Mouse (Mus musculus) frontal cortex, postnatal 25 days (tissue): ENCODE measurements around the gene Itgb4.

Experiments used
- DNase-seq, 2 experiments: peaks; one replicate each; pipeline ENCODE4 v3.0.0; 2022; ENCODE audit warnings: low spot score in 2 of 2

Itgb4 gene

DNA sequence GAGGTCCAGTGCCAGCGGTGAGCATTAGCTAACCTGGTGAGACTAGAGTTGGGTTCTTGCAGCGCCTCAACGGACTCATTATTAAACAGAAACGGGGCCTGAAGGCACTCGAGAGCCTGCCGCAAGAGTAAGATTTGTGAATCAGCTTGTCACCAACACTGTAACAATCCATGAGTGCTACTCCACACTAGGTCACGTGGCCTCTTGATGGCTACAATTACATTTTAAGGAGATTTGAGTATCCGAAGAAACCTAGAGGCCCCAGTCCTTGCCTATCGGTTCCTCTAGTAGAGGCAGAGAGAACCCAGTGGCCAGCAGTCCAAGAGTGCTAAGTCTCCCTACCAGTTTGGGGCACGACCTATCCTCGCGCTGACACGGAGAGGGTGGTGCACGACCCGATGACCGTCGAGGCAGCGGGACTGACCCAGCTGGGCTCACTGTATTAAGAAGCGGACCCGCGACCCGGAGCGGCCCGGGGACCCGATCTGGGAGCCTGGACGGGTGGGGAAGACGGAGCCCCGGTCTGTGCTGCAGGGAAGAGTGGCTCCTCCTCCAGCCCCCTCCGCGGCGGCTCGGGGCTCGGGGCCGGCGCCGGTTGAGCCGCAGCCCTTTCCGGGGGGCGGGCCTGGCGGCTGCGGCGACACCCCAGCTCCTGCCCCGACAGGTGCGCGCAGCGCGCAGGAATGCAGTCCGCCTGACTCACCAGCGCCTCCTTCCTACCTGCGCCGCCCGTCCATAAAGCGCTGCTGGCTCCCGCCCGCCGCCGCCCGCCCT is at the start of gene Itgb4:
Gene Itgb4, plus strand, starts transcription at position 401 of the 774 bp plus-strand sequence.
- no peak for DNase-seq

- no peak for DNase-seq
Observed at GRCm38 (mm10) chr11:115929031-115929430, 45.5 kb upstream of the Itgb4 start.

DNA sequence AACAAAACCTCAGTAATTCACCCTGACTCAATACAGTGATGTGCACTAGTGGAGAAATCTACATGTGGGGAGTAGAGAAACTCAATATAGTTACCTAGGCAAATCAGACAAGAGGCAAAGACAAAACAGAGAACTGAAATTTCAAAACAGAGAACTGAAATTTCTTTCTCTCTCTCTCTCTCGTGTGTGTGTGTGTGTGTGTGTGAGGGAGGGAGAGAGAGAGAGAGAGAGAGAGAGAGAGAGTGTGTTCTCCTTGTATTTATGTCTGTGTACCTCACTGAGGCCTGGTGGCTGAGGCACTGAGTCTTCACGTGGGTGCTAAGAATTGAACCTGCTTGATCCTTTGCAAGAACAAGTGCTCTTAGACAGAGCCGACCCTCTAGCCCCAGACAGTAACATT is 44.7 kb upstream of the Itgb4 start:
- no peak for DNase-seq

GRCm38 (mm10) chr11:115931235-115931634 is 43.3 kb upstream of the Itgb4 start:
- no peak for DNase-seq

DNA sequence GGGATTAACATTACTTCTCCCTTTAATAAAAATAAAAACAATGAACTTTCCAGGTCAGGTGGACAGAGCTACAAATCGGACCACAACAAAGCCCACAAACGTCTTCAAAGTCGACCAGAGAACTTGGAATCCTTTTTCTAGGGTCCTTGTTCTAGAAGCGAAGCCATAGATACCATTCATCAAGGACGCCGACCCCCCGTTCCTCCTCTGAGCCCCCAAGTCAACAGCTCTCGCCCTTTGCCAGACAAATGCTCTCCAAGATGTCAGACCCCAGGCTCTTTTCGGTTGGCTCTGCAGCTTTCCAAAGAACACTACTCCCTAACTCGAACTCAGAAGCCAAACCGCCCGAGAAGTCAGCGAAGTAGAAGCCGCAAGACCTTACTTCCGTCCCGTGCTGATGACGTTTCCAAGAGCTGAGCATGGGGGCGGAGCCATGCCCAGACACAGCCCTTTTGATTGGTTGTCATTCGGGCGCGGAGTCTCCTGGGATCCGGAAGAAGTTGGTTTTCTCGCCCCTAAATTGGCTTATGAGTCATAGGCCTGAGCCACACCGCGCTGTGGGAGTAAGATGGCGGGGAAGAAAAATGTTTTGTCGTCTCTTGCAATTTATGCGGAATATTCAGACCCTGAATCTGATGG is 41.3 kb upstream of the Itgb4 start, which contains the start of the genes Sap30bp and Recql5:
Gene Sap30bp, plus strand, starts transcription at position 175 of the 639 bp plus-strand sequence.
Gene Recql5, minus strand, starts transcription at position 370 of the 639 bp plus-strand sequence.
- peak; percentile 91 to 95 for DNase-seq

- no peak for DNase-seq
Observed at GRCm38 (mm10) chr11:115933747-115934110, 40.8 kb upstream of the Itgb4 start.

DNA sequence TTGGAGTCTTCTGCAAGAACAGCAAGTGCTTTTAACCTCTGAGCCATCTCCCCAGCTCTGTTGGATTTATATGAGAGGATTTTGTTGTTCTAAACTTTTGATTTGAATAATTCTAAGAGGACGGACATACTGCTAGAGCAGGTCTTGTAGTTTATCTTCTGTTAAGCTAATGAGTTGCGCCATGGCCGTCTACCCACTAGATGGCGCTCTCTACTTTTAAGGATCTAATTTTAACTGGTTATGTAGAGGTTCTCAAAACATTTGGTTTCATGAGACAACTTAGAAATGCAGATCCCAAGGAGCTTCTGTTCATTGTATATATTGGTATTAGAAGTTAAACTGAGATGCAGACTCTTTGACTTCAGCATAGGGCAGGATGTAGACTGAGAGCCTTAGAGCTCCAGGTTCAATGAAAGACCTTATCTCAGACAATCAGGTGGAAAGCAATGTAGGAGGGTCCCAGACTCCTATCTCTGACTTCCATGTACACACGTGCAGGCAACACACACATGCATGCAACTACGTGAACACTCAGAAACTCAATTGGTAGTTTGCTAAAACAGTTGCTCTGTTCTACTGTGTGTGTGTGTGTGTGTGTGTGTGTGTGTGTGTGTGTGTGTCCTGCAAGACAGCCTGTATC is 34.7 kb upstream of the Itgb4 start:
- peak; percentile 53 to 67 for DNase-seq

- no peak for DNase-seq
Observed at GRCm38 (mm10) chr11:115941980-115942379, 32.5 kb upstream of the Itgb4 start.

GRCm38 (mm10) chr11:115945247-115945646 is 29.3 kb upstream of the Itgb4 start:
- DNase-seq = no peak

DNA sequence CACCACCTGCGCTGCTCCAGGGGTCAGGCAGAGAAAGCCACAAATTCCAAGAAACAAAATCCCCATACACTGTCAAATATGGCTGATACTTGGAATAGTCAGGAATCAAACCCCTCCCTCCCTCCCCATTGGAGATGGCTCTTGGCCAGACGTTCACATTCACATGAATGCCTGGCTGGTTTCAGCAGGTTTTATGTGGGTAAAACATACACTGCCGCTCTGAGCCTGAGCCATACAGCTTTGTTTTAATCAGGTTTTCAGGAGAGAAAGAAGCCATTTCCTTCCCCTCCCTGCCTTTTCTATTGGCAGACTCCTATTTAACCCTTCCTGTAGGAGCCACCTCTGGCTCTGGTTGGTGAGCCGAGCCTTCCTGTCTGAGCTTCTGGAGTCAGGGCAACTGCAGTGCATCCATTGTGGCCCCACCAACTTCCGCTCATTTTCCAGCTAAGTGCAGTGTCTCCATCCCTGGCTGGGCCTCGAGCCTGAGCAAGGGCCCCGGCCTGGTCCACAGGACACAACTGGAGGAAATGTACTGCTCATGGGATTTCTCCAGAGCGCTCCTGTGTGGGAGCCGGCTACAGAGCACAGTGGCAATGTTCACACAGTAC is 28.2 kb upstream of the Itgb4 start:
- DNase-seq = no peak

DNA sequence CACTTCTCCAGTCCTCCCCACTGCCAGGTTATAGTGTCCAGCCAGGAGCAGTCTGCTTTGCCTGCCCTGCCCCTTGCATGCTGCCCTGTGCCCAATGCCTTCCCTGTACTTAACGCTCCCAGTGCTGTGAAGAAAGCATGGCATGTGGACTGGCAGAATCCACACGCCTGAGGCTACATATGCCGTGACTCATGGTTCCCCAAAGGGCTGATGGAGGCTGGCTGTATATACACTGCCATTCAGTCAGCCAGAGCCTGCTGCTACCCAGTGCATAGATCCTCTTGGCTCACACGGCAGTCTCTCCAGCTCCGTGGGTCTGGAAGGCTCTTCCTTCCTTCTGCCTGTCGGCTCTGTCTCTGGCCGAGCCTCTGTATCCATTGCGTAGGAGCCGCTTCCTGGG is 26.2 kb upstream of the Itgb4 start:
- DNase-seq = no peak

GRCm38 (mm10) chr11:115950719-115951118 is 23.8 kb upstream of the Itgb4 start:
- no peak for DNase-seq

DNA sequence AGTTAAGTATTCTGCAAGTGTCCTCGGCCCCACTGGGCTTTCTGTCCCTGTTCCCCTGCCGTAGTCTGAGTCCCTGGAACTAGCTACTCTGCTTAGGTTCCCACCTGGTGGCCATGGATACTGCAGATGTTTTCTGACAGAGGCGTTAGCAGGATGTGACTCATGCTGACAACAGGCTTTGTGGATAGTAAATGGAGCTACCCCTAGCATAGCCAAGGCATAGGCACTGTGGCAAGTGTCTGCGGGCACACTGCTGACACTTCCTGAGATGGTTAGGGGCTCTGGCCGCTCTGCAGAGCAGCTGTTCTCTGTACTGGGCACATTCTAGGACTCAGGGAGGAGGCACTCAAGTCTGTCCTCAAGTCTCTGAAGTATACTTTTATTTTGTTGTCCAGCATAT is 19.8 kb upstream of the Itgb4 start:
- DNase-seq = no peak

DNA sequence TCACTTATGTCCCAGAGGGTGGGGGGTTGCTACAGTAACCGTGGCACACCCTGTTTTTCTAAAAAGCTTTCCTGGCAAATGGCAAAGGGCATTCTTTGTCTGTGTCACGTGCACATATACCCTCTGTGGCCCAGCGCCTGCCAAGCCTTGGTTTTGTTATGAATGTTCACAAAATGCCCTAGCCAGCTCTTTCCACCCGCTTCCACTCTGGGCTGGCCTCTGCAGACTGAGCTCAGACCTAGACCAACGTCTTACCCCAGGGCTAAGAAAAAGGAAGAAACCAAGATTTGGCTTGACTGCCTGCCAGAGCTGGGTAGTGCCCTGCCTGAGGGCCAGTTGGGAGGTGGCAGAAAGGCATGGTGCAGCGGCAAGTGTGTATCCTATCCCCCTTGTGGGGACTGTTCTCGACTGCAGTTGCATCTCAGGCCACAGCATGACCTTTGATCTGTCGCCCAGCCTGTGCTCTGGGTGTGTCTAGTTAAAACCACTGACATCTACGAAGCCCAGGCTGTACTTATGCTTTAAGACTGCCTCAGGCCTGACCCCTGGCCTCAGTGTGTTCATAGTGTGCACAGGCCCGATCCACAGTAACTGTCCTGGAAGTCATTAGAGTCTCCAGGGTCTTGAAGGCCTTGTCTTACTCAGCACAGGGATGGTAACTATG is 19.2 kb upstream of the Itgb4 start:
- no peak for DNase-seq

- DNase-seq = no peak
Observed at GRCm38 (mm10) chr11:115956453-115956852, 18.1 kb upstream of the Itgb4 start.

GRCm38 (mm10) chr11:115957971-115958370 is 16.5 kb upstream of the Itgb4 start:
- no peak for DNase-seq

- no peak for DNase-seq
Observed at GRCm38 (mm10) chr11:115959018-115959417, 15.5 kb upstream of the Itgb4 start.

DNA sequence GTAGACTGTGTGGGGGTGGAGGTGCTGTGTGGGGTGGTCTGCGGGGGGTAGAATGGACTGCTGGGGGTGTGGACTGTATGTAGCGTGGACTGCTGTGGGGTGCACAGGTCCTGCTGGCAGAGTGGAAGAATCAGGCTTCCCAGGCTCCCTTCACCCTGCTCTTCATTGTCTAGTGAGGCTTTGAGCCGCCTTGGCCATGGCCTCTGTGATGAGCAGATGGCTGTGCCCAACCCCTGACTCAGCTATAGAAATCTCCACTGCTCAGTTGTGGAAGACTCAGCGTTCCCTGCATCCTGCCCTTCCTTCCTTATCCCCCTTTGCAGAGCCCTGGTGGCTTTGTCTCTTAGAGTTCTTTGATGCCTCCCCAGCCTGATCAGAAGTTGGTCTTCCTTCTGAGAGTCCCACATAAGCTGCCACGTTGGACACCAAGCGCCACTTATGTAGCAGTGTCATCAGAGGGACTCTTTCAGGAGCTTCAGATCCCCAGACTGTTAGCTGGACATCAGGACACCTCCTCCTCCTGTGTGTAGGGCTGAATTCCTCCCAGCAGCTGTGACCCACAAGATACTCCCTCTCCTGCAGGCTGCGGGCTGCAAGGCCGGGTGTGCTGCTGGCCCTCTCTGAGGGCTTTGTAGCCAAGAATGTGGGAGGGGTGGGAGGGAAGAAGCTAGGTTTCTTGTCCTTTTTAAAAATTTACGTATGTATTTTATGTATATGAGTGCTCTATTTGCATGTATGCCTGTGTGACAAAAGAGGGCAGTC is 11.7 kb upstream of the Itgb4 start:
- DNase-seq = no peak

DNA sequence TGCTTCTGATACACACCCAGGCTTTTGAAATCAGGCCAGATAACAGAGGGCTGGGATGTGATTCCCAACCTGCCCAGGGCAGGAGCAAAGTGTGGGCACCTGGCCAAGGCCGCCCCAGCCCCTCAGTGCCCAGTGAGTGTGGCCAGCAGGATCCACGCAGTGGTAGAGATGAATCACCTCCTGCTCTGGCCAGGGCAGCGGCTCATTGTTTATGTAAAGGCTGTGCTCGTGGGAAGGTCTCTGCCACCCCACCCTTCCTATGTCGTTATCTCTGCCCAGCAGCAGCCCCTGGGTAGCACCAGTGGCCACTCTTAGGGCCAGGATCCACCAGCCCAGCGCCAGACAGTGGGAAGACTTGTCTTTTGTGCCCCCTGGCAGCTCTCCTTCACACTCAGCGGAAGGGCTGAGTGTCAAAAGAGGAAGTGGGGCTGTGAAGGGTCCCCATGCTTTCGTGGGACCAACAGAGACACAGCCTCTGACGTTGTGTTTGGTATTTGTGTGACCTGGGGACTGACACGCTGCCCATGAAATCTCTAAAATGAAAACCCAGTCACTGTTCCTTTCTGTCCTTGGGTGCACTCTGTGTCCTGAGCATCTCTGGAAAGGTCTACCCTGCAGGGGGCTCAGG is 9.4 kb upstream of the Itgb4 start:
- no peak for DNase-seq

GRCm38 (mm10) chr11:115968731-115969405 is 5.6 kb upstream of the Itgb4 start:
- no peak for DNase-seq
